Mouse (Mus musculus) spleen, postnatal 0 days (tissue): ENCODE measurements around the gene Ogfod3. TPM values are rescaled to one million over a fixed set of nuclear protein-coding genes. Genes with fewer than 3 reads are reported as not detected.

Experiments used
- polyA plus RNA-seq: library from polyadenylated mRNA; unstranded; fragments of >200 nt; fragmentation: Nextera tagmentation; extraction: Ambion mirVana; gene quantifications from 2 replicates; pipeline ENCODE4 v1.2.1, GENCODE M21; 2015

Ogfod3 gene
- polyA plus RNA-seq: 14.7 and 15.4 TPM in 2 replicates

GRCm38 (mm10) chr11:121204161-121205006 lies at the start of gene Ogfod3, which contains the start of gene Hexdc:
Gene Ogfod3, minus strand, starts transcription at chr11:121204711.
Gene Hexdc, plus strand, starts transcription at chr11:121204433.

GRCm38 (mm10) chr11:121236564-121237344 lies 32.2 kb upstream of the Ogfod3 start, which contains the start of gene Narf:
Gene Narf, plus strand, starts transcription at chr11:121237253.

GRCm38 (mm10) chr11:121229018-121229439 lies 24.5 kb upstream of the Ogfod3 start, which contains the start of gene Cybc1:
Gene Cybc1, minus strand, starts transcription at chr11:121229322.

GRCm38 (mm10) chr11:121159971-121160370 lies 44.5 kb downstream of the Ogfod3 start, which contains the start of gene Uts2r:
Gene Uts2r, plus strand, starts transcription at chr11:121160271.

GRCm38 (mm10) chr11:121145865-121146264 lies 58.6 kb downstream of the Ogfod3 start, which contains the start of gene Tex19.1:
Gene Tex19.1, plus strand, starts transcription at chr11:121146143.

Other genes starting within 250 kb of the Ogfod3 start
- gene Csnk1d, start 213.4 kb downstream of the Ogfod3 start, polyA plus RNA-seq: 45.4 and 51.5 TPM in 2 replicates
- 4.1 and 7.0 TPM in 2 replicates for gene Cd7, start 165.3 kb downstream of the Ogfod3 start, polyA plus RNA-seq
- gene Sectm1b, start 141.1 kb downstream of the Ogfod3 start, polyA plus RNA-seq: 0.19 and 0.29 TPM in 2 replicates
- 0.16 TPM in 1 of 2 replicates, not detected in the other for gene Sectm1a, start 123.5 kb downstream of the Ogfod3 start, polyA plus RNA-seq
- gene Tex19.2, start 86.0 kb downstream of the Ogfod3 start, polyA plus RNA-seq: 0.06 TPM in 1 of 2 replicates, not detected in the other
- not detected in 2 replicates for gene Tex19.1, start 58.6 kb downstream of the Ogfod3 start, polyA plus RNA-seq
- gene Uts2r, start 44.4 kb downstream of the Ogfod3 start, polyA plus RNA-seq: not detected in 2 replicates
- 3.8 TPM in 2 replicates for gene Hexdc, start 278 bp downstream of the Ogfod3 start, polyA plus RNA-seq
- 28.1 and 31.3 TPM in 2 replicates for gene Cybc1, start 24.6 kb upstream of the Ogfod3 start, polyA plus RNA-seq
- 56.7 and 66.8 TPM in 2 replicates for gene Narf, start 32.5 kb upstream of the Ogfod3 start, polyA plus RNA-seq
- gene Foxk2, start 55.3 kb upstream of the Ogfod3 start, polyA plus RNA-seq: 4.7 and 5.0 TPM in 2 replicates
- gene Wdr45b, start 149.7 kb upstream of the Ogfod3 start, polyA plus RNA-seq: 26.8 and 35.3 TPM in 2 replicates
- gene Rab40b, start 183.5 kb upstream of the Ogfod3 start, polyA plus RNA-seq: 1.3 and 2.7 TPM in 2 replicates
- gene Fn3krp, start 216.7 kb upstream of the Ogfod3 start, polyA plus RNA-seq: 29.8 and 35.5 TPM in 2 replicates
- gene Fn3k, start 230.2 kb upstream of the Ogfod3 start, polyA plus RNA-seq: 40.1 and 43.0 TPM in 2 replicates
- gene Tbcd, start 247.2 kb upstream of the Ogfod3 start, polyA plus RNA-seq: 25.2 and 26.2 TPM in 2 replicates